Mouse (Mus musculus): ENCODE results near the gene Arid4a. TPM values are rescaled to one million over a fixed set of nuclear protein-coding genes. Genes with fewer than 3 reads are reported as not detected.
A peak's percentile ranks its signal among the peaks of the same experiment; 100 is the strongest.

The Arid4a gene
- polyA plus RNA-seq (2014; fragmentation: Nextera tagmentation; extraction: Ambion mirVana): 27.1 and 28.8 TPM in 2 replicates

DNA sequence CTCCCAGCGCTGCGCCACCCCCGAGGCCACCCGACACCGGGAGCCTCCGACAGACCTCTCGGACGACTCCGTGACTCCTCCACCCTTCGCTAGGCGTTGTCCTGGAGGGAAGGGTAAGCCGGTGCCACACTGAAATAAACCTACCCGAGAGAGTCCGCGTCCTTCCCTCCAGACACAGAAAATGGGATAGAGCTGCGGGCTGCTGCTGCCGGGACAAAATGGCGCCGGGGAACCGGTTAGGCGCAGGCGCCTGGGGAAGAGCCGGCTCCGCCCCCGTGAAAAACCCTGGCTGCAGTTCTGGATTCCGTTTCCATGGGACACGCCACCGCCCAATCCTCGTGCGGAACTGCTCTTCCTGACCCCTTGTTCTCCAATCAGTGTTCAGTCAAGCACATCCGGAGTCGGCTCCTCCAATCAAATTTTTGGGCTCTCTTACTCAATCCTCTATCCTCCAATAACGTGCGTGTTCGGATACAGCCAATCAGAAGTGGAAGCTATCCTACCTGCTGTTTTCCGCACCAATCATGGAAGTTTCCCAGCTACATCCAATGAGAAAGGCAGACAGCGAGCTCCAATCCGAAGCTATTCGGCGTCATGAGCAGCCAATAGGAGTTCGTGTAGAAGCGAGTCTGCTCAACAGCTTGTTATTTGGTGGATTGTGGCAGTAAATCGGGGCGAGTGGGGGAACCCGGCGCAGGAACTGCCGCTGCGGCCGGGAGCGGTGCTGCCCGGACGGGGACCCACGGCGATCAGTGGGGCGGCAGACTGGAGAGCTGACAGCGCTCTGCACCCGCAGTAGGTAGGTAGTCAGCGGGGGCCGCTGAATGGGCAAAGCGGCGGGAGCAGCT, at the start of gene Arid4a:
Gene Arid4a (plus strand): TSS at position 628 of the 848 bp plus-strand sequence.
- Histone ChIP-seq H3K27ac (ENCODE audit: low read depth, low read length) (peak within 1 kb of the TSS; percentile 98), H3K27me3 (ENCODE audit: control insufficient read depth, insufficient read depth, low read length) (no peaks in the 10 kb centered on the region), H3K9me3 (replicated peaks; ENCODE audit: control insufficient read depth, low read length) (no peaks in the 10 kb centered on the region), H3K36me3 (ENCODE audit: control insufficient read depth, insufficient read depth, low read length) (peaks cover 2% of the 10 kb centered on the region; the same call in 1 of the 2 replicates), H3K9ac (ENCODE audit: low read depth, low read length) (peak within 1 kb of the TSS; percentile 90), H3K4me2 (peak within 1 kb of the TSS; percentile 82), H3K4me1 (ENCODE audit: control insufficient read depth, insufficient read depth, low read length) (peaks cover 22% of the 10 kb centered on the region), H3K4me3 (ENCODE audit: low read depth, low read length) (peak within 1 kb of the TSS; percentile 99)
- peak; percentile 98 for ATAC-seq (replicated peaks; ENCODE audit: insufficient number of reproducible peaks, low FRiP score, low TSS enrichment)
- WGBS (ENCODE audit: insufficient replicate concordance): under 1% methylated on average over 61 of the region's 61 CpGs

DNA sequence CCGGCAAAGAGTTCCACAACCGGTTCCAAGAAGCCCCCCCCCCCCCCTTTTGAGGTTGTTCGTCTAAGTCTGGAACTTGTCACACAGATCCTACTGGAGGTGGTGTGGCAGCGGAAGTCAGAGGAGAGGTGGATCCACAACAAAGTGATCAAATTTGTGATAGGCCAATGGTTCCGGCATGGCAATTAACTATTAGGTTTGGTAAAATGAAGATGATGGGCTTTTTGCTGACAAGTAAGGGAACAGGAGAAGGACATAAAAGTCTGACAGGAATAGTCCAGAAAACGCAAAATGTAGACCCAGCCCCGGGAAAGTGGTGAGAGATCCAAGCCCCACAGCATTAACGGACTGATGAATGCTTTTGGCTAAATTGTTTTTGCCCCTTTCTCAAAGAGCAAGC, 48.2 kb upstream of the Arid4a start:
- Histone ChIP-seq H3K36me3 (ENCODE audit: control insufficient read depth, insufficient read depth, low read length) (peaks cover 11% of the 10 kb centered on the region; the same call in 1 of the 2 replicates), H3K27me3 (ENCODE audit: control insufficient read depth, insufficient read depth, low read length) (no peaks in the 10 kb centered on the region), H3K4me3 (ENCODE audit: low read depth, low read length) (peak overlapping the region; percentile 63), H3K27ac (ENCODE audit: low read depth, low read length) (peak overlapping the region; percentile 92), H3K4me2 (peak overlapping the region; percentile 64), H3K9me3 (replicated peaks; ENCODE audit: control insufficient read depth, low read length) (no peaks in the 10 kb centered on the region), H3K9ac (ENCODE audit: low read depth, low read length) (no peak overlapping the region), H3K4me1 (ENCODE audit: control insufficient read depth, insufficient read depth, low read length) (0 out of 2 replicates have a peak, but pooled peaks cover 2% of the 10 kb centered on the region)
- ATAC-seq (replicated peaks; ENCODE audit: insufficient number of reproducible peaks, low FRiP score, low TSS enrichment): no peak
- 35% methylated on average over 8 of the region's 8 CpGs for WGBS (ENCODE audit: insufficient replicate concordance)

DNA sequence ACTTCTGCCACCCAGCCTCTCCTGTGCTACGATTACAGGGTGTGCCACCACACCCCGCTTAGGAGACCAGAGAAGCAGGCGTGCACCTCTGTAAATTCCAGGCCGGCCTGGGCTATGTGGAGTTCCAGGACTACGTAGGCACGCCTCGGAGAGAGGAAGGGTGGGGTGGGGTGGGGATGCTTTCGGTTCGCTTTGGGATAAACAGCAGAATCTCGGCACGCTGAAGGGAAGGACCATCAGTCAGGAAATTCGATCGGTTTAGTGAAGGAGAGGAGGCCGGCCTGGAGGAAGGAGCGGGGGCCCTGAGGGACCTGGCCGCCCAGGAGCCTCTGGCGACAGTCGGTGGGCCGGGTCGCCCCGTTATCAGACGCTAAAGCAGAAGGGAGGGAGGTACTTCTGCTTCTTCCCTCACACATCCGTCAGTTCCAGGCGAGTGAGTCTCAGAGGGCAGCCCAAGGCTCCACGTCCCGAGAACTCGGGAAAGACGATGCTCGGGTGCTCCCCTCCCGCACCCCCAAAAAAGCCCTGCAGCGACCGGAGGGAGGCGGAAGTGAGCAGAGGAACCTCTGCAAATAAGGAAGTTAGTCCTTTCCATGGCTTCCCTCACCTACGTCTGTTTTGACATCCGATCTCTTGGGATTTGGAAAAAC, 47.5 kb upstream of the Arid4a start:
- Histone ChIP-seq H3K4me3 (ENCODE audit: low read depth, low read length) (peak overlapping the region; percentile 63), H3K4me2 (peak overlapping the region; percentile 64), H3K9ac (ENCODE audit: low read depth, low read length) (peak overlapping the region; percentile 84), H3K4me1 (ENCODE audit: control insufficient read depth, insufficient read depth, low read length) (0 out of 2 replicates have a peak, but pooled peaks cover 2% of the 10 kb centered on the region), H3K9me3 (replicated peaks; ENCODE audit: control insufficient read depth, low read length) (no peaks in the 10 kb centered on the region), H3K36me3 (ENCODE audit: control insufficient read depth, insufficient read depth, low read length) (peaks cover 7% of the 10 kb centered on the region; the same call in 1 of the 2 replicates), H3K27me3 (ENCODE audit: control insufficient read depth, insufficient read depth, low read length) (no peaks in the 10 kb centered on the region), H3K27ac (ENCODE audit: low read depth, low read length) (peak overlapping the region; percentile 92)
- WGBS (ENCODE audit: insufficient replicate concordance): under 1% methylated on average over 35 of the region's 35 CpGs
- peak; percentile 79; the same call in 1 of the 2 replicates for ATAC-seq (replicated peaks; ENCODE audit: insufficient number of reproducible peaks, low FRiP score, low TSS enrichment)

DNA sequence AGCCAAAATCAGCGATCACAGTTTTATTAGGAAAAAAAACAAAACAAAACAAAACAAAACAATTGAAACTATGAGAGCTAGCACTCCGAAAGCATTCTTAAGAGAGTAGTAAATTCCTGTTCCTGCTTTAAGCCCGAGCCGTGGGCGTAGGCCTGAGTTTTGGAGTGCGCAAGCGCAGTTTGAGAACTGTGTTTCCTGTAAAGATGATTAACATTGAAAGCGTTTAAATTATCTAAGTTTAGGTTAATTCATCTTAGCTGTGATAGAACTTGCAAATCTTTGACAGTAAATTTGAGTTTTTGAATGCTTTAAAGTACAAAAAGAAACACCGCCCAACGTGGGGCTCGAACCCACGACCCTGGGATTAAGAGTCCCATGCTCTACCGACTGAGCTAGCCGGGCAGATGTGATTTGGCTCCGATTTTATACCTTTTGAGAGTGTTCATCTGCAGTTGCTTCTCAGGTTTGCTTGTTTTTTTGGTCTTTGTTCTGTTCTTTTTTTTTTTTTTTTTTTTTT, 46.9 kb upstream of the Arid4a start:
- Histone ChIP-seq H3K36me3 (ENCODE audit: control insufficient read depth, insufficient read depth, low read length) (peaks cover 2% of the 10 kb centered on the region; the same call in 1 of the 2 replicates), H3K27ac (ENCODE audit: low read depth, low read length) (peak overlapping the region; percentile 92), H3K27me3 (ENCODE audit: control insufficient read depth, insufficient read depth, low read length) (no peaks in the 10 kb centered on the region), H3K4me1 (ENCODE audit: control insufficient read depth, insufficient read depth, low read length) (0 out of 2 replicates have a peak, but pooled peaks cover 2% of the 10 kb centered on the region), H3K9ac (ENCODE audit: low read depth, low read length) (peak overlapping the region; percentile 84; the same call in 1 of the 2 replicates), H3K4me2 (peak overlapping the region; percentile 64), H3K9me3 (replicated peaks; ENCODE audit: control insufficient read depth, low read length) (no peaks in the 10 kb centered on the region), H3K4me3 (ENCODE audit: low read depth, low read length) (peak overlapping the region; percentile 63)
- 1% methylated on average over 15 of the region's 15 CpGs for WGBS (ENCODE audit: insufficient replicate concordance)
- no peak; the same call in 1 of the 2 replicates for ATAC-seq (replicated peaks; ENCODE audit: insufficient number of reproducible peaks, low FRiP score, low TSS enrichment)

DNA sequence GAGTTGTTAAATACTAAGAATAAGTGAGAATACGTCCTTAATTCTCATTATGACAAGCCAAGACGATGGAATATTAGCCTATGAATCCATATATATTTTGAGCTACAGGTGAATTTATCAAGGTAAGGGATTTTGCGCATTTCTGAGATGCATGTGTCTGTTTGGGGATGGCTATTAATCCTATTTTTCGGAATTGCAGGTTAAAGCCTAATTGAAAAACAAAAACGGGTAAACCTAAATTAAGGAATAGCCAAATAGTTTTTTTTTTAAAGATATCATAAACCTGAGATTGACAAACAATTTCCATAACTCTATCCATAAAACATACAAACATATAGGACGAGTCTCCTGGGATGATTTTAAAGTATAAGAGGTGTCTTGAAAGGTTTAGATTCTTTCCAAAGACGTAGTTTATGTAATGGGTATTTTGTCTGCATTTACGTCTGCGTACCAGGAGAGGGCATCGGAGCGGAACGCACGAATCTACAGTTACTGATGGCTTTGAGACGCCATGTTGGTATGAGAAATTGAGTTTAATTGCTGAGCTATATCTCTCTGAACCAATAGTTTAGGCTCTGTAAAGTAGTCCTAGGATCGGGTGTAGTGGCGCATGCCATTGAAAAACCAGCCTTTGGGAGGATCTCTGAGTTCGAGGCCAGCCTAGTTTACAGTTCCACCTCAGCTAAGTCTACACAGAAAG, 46.2 kb upstream of the Arid4a start:
- H3K36me3 ChIP-seq (ENCODE audit: control insufficient read depth, insufficient read depth, low read length): no peaks in the 10 kb centered on the region
- H3K27me3 ChIP-seq (ENCODE audit: control insufficient read depth, insufficient read depth, low read length): no peaks in the 10 kb centered on the region
- H3K4me1 ChIP-seq (ENCODE audit: control insufficient read depth, insufficient read depth, low read length): 0 out of 2 replicates have a peak, but pooled peaks cover 2% of the 10 kb centered on the region
- ATAC-seq (replicated peaks; ENCODE audit: insufficient number of reproducible peaks, low FRiP score, low TSS enrichment): no peak
- no peak overlapping the region for H3K27ac ChIP-seq (ENCODE audit: low read depth, low read length)
- WGBS (ENCODE audit: insufficient replicate concordance): 7% methylated on average over 17 of the region's 17 CpGs
- no peaks in the 10 kb centered on the region for H3K9me3 ChIP-seq (replicated peaks; ENCODE audit: control insufficient read depth, low read length)
- H3K4me3 ChIP-seq (ENCODE audit: low read depth, low read length): peak overlapping the region; percentile 35
- peak overlapping the region; percentile 55 for H3K4me2 ChIP-seq
- no peak overlapping the region; the same call in 1 of the 2 replicates for H3K9ac ChIP-seq (ENCODE audit: low read depth, low read length)

DNA sequence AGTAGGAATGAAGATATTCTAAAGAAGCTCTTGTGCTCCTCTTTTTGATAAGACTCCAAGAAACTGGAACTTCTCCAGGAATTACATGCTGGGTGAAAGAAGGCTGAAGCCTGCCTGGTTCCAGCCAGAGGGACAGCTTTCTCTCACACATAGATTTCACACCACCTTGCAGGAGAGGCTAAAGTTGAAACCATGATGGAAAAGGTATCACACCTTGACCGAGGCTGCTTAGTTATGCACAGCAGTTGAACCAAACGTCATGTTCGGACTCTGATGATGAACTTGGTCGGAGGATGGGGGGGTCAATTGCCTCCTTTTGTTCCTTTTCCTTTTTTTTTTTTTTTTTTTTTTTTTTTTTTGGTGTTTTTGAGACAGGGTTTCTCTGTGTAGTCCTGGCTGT, 42.0 kb upstream of the Arid4a start:
- no peak for ATAC-seq (replicated peaks; ENCODE audit: insufficient number of reproducible peaks, low FRiP score, low TSS enrichment)
- peaks cover 4% of the 10 kb centered on the region; the same call in 1 of the 2 replicates for H3K4me1 ChIP-seq (ENCODE audit: control insufficient read depth, insufficient read depth, low read length)

DNA sequence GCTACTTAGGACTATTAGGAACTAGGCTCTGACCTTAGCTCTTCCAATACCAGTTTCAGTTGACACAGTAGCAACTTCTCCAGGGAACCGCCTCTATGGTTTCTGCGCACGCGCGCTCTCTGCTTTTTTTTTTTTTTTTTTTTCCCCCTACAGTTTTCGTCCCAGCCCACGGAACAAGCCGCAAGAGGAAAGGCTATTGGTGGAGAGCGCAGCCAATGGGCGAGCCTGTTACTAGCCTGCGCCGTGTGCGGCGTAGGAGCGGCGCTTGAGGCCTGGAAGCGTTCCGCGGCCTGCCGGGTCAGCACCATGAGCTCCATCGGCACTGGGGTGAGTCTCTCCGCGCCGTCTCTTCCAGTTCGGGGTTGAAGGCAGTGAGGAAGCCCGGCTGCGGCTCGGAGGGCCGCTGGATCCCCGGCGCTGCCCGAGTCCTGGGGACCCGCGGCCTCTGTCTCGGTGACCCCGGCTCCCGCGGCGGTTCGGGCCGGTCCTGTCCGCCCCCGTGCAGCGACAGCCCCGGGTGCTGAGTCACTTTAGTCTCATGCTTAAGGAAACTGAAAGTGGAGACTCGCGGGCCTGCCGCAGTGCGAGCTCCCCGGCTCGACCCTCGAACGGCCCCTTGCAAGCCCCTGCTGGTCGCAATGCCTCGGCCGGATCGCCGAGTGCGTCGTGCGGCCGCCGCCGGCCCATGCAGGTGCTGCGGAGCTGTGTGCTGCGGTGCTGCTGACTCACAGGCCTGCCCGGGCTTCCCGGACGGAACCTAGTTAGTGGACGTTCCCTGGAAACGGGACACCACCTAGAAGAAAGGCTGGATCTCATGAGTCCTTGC, 41.1 kb upstream of the Arid4a start, which contains the start of gene Psma3:
Gene Psma3 (plus strand): TSS at position 181 of the 826 bp plus-strand sequence.
- ATAC-seq (replicated peaks; ENCODE audit: insufficient number of reproducible peaks, low FRiP score, low TSS enrichment): peak; percentile 99
- no peaks in the 10 kb centered on the region for H3K9me3 ChIP-seq (replicated peaks; ENCODE audit: control insufficient read depth, low read length)
- H3K27me3 ChIP-seq (ENCODE audit: control insufficient read depth, insufficient read depth, low read length): no peaks in the 10 kb centered on the region
- peak within 1 kb of the TSS; percentile 79 for H3K4me2 ChIP-seq
- peaks cover 4% of the 10 kb centered on the region; the same call in 1 of the 2 replicates for H3K4me1 ChIP-seq (ENCODE audit: control insufficient read depth, insufficient read depth, low read length)
- peak within 1 kb of the TSS; percentile 93 for H3K9ac ChIP-seq (ENCODE audit: low read depth, low read length)
- peak within 1 kb of the TSS; percentile 77 for H3K4me3 ChIP-seq (ENCODE audit: low read depth, low read length)
- H3K27ac ChIP-seq (ENCODE audit: low read depth, low read length): peak within 1 kb of the TSS; percentile 96
- peaks cover 6% of the 10 kb centered on the region; the same call in 1 of the 2 replicates for H3K36me3 ChIP-seq (ENCODE audit: control insufficient read depth, insufficient read depth, low read length)
- under 1% methylated on average over 71 of the region's 71 CpGs for WGBS (ENCODE audit: insufficient replicate concordance)

More for the DNA sequence above, 42.0 kb upstream of the Arid4a start:
- no peaks in the 10 kb centered on the region for H3K9me3 ChIP-seq (replicated peaks; ENCODE audit: control insufficient read depth, low read length)
- H3K36me3 ChIP-seq (ENCODE audit: control insufficient read depth, insufficient read depth, low read length): peaks cover 3% of the 10 kb centered on the region; the same call in 1 of the 2 replicates
- H3K9ac ChIP-seq (ENCODE audit: low read depth, low read length): no peak overlapping the region
- H3K27me3 ChIP-seq (ENCODE audit: control insufficient read depth, insufficient read depth, low read length): no peaks in the 10 kb centered on the region
- peak overlapping the region; percentile 96; the same call in 1 of the 2 replicates for H3K27ac ChIP-seq (ENCODE audit: low read depth, low read length)
- peak overlapping the region; percentile 77 for H3K4me3 ChIP-seq (ENCODE audit: low read depth, low read length)
- 82% methylated on average over 4 of the region's 4 CpGs for WGBS (ENCODE audit: insufficient replicate concordance)
- peak overlapping the region; percentile 55 for H3K4me2 ChIP-seq

Measured in heart, embryonic 11.5 days (tissue).